Mouse (Mus musculus) hindbrain, embryonic 12.5 days (tissue): ENCODE measurements around the gene Padi4. TPM values are rescaled to one million over a fixed set of nuclear protein-coding genes. Genes with fewer than 3 reads are reported as not detected.

ENCODE experiments used
- ATAC-seq: fragments of 200-750 bp; cut with Nextera tagmentation; 2 replicates; pipeline ENCODE4 v1.8.0; 2017; ENCODE audit warnings: moderate TSS enrichment; ENCODE audit not compliant: low FRiP score
- H3K27ac ChIP-seq: fragments of 300-500 bp; sonication (generic); 2 replicates; pipeline ENCODE4 v1.5.1; 2016; ENCODE audit warnings: mild to moderate bottlenecking
- H3K27me3 ChIP-seq: fragments of 300-500 bp; sonication (generic); 2 replicates; pipeline ENCODE4 v1.6.1; 2016; ENCODE audit warnings: mild to moderate bottlenecking
- H3K36me3 ChIP-seq: fragments of 300-500 bp; sonication (generic); 2 replicates; pipeline ENCODE4 v1.6.1; 2016; ENCODE audit warnings: mild to moderate bottlenecking
- H3K4me1 ChIP-seq: fragments of 300-500 bp; sonication (generic); 2 replicates; pipeline ENCODE4 v1.6.1; 2016
- H3K4me2 ChIP-seq: fragments of 300-500 bp; sonication (generic); replicated peaks from 2 replicates; pipeline ENCODE4 v1.6.1; 2016; ENCODE audit warnings: mild to moderate bottlenecking
- H3K4me3 ChIP-seq: fragments of 300-500 bp; sonication (generic); 2 replicates; pipeline ENCODE4 v1.5.1; 2016; ENCODE audit warnings: mild to moderate bottlenecking
- H3K9ac ChIP-seq: fragments of 300-500 bp; sonication (generic); 2 replicates; pipeline ENCODE4 v1.6.1; 2016; ENCODE audit warnings: mild to moderate bottlenecking, moderate library complexity
- H3K9me3 ChIP-seq: fragments of 300-500 bp; sonication (generic); replicated peaks from 2 replicates; pipeline ENCODE4 v1.6.1; 2016; ENCODE audit warnings: mild to moderate bottlenecking
- WGBS: fragments of 180-500 bp; shearing (Covaris S2); methylation state at CpG from one replicate; pipeline ENCODE4 v1.1.7; 2016; 5-methylcytosine and 5-hydroxymethylcytosine counted together
- polyA plus RNA-seq: library from polyadenylated mRNA; unstranded; fragments of >200 nt; fragmentation: Nextera tagmentation; extraction: Ambion mirVana; gene quantifications from 2 replicates; pipeline ENCODE4 v1.2.1, GENCODE M21; 2016

The Padi4 gene
- polyA plus RNA-seq, 1 experiment from 2014 or later = 0.31 TPM

DNA sequence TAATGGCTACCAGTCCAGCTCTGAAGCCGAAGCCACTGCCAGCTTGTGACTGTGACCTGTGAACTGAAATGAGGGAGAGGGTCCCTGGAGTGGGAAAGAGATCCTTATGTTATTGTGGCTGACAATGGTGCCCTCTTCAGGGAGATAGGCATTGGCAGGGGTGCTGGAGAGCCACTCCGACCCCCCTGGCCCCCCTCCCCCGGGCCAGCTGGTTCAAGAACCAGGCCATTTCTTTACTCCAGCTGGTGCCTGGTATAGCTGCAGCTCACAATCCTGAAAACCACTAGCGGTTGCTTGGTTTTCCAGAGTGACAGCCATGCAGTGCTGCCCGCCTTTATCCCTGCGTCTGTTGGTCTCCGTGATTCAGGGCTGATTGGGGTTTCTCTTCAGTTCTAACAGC is 64.9 kb downstream of the Padi4 start:
- Histone ChIP-seq H3K9me3 (no peaks in the 10 kb centered on the region), H3K27ac (peak overlapping the region; percentile 44; the same call in 1 of the 2 replicates), H3K36me3 (peaks cover 83% of the 10 kb centered on the region), H3K9ac (no peak overlapping the region), H3K4me3 (no peak overlapping the region), H3K27me3 (no peaks in the 10 kb centered on the region), H3K4me2 (no peak overlapping the region), H3K4me1 (peaks cover 45% of the 10 kb centered on the region)
- WGBS = 75% methylated on average over 7 of the region's 7 CpGs
- no peak for ATAC-seq

DNA sequence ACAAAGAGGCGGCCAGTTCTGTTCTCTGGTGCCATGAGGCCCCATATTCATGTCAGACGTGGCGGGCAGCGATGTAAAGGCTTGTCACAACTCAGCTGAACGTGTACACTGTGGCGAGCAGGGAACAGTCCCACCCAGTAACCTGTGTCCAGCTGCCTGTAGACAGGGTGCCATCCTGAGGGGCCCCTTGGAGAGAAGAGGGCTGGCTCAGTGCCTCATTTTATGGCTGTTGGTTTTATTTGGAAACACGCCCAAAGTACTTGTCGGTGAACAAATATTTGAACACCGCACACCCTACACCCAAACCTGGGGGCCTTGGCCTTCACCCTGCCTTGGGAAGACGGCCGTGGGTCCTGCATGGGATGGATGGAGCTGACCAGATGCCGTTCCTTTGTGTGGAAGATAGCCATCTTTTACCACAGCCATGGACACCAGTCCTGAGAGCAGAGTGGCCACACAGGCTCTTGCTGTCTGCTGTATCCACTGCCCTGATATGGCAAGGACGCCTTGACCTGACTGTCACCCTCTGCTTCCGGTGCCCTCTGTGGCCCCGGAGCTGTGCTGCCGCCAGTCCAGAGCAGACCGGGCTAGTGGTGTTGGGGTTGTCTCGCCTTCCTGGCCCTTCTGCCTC is 65.6 kb downstream of the Padi4 start:
- Histone ChIP-seq H3K4me1 (peaks cover 45% of the 10 kb centered on the region), H3K27ac (peak overlapping the region; percentile 44; the same call in 1 of the 2 replicates), H3K27me3 (no peaks in the 10 kb centered on the region), H3K9me3 (no peaks in the 10 kb centered on the region), H3K4me2 (no peak overlapping the region), H3K4me3 (no peak overlapping the region), H3K36me3 (peaks cover 80% of the 10 kb centered on the region), H3K9ac (no peak overlapping the region)
- WGBS = 88% methylated on average over 18 of the region's 18 CpGs
- no peak for ATAC-seq

DNA sequence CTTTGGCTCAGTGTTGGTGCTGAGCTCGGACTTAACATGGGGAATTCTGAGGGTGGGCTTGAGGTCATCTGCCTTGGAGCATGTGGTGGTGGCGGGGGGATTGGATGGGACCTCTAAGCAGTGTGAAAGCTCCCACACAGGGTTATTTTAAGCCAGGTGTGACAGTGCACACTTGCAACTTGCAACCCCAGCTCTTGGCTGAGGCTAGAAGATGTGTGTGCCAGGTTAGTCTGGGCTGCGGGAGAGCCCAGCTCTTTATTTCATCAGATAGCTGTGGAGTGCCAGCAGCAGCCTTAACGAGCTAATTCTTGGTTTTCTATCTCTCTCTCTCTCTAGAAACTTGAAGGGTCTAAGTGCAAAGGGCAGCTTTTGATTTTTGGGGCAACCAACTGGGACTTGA is 66.4 kb downstream of the Padi4 start:
- no peak overlapping the region for H3K27ac ChIP-seq
- H3K4me2 ChIP-seq = no peak overlapping the region
- 90% methylated on average over 4 of the region's 4 CpGs for WGBS
- H3K4me1 ChIP-seq = peaks cover 42% of the 10 kb centered on the region
- H3K27me3 ChIP-seq = no peaks in the 10 kb centered on the region
- H3K9ac ChIP-seq = no peak overlapping the region
- no peak for ATAC-seq
- H3K9me3 ChIP-seq = no peaks in the 10 kb centered on the region
- no peak overlapping the region for H3K4me3 ChIP-seq
- H3K36me3 ChIP-seq = peaks cover 72% of the 10 kb centered on the region

DNA sequence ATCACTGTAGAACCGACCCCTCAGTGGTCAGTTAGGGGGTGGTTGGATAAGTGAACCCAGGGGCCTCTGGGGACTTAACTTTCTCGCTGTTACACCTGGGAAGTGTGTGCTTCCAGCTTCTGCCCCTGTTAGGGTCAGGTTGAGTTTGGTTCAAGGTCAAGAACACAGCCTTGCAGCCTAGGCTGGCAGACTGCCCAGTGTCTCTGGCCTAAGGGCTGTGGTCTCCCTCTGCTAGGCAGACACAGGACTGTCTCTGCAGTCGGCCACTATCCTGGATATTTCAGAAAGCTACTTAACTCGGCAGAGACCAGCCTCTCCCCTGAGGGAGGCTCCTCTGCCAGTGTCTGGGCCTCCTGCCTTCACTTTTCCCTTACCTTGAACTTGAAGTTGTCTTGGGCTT is 69.9 kb downstream of the Padi4 start:
- Histone ChIP-seq H3K9me3 (no peaks in the 10 kb centered on the region), H3K4me2 (peak overlapping the region; percentile 60), H3K9ac (peak overlapping the region; percentile 96), H3K36me3 (peaks cover 39% of the 10 kb centered on the region), H3K4me3 (peak overlapping the region; percentile 82), H3K27me3 (peaks cover 16% of the 10 kb centered on the region), H3K4me1 (peaks cover 48% of the 10 kb centered on the region), H3K27ac (peak overlapping the region; percentile 98)
- WGBS = 31% methylated on average over 4 of the region's 4 CpGs
- ATAC-seq = no peak

DNA sequence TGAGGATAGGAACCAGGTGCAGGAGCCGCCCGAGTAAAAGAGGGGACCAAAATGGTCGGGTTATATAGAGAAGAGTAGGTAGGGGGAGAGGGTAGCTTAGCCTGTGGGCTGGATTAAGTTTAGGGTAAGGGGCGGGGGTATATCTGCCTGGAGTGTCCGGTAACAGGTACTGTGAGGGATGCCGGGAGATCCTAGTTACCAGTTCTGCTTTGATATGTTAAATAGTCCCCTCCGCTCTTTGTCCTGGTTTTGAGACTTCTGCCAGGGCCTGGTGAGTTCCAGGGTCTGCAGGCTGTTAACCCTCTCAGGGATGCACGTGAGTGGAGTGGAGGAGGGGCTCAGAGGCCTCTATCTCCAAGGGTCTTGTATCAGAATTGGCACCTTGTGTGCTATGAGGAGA is 70.4 kb downstream of the Padi4 start:
- peak overlapping the region; percentile 82 for H3K4me3 ChIP-seq
- H3K9ac ChIP-seq = peak overlapping the region; percentile 96
- 5% methylated on average over 8 of the region's 8 CpGs for WGBS
- peaks cover 21% of the 10 kb centered on the region for H3K27me3 ChIP-seq
- no peak for ATAC-seq
- peak overlapping the region; percentile 60 for H3K4me2 ChIP-seq
- H3K4me1 ChIP-seq = peaks cover 45% of the 10 kb centered on the region
- H3K36me3 ChIP-seq = peaks cover 34% of the 10 kb centered on the region
- H3K9me3 ChIP-seq = no peaks in the 10 kb centered on the region
- H3K27ac ChIP-seq = peak overlapping the region; percentile 98

DNA sequence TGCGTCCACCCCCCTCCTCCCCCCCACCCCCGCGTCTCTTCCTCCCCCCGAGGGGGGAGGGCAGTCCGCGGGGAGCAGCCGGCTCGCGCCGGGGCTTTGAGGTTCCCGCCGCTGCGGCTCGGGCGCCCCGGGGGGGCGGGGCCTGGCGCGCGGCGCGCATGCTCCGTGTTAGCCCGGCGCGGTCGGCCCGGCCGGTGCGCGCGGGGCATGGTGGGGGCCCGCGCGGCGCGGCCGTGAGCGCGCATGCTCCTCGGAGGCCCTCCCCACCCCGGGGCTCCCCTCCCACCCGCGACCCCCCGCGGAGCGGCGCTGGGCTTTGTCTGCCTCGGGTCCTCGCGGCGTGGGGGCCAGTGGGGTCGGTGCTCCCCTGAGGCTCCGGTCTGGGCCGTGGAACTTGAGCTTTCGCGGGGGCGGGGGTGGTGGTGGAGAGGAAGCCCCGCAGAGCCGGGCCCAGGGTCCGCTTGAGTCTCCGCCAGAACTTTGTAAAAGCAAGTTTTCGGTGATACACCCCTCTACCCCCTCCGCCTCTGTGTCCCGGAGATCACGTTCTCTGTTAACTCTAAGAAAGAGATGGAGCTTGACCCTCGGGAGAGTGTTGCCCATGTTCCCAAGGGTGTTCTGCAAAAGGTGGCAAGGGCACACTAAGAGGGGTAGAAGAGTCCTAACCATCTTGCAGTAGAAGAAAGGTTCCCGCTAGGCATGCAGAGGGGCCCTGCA is 71.3 kb downstream of the Padi4 start:
- peaks cover 28% of the 10 kb centered on the region for H3K27me3 ChIP-seq
- 1% methylated on average over 32 of the region's 68 CpGs for WGBS
- peak; percentile 84 for ATAC-seq
- peaks cover 43% of the 10 kb centered on the region for H3K4me1 ChIP-seq
- peak overlapping the region; percentile 96 for H3K9ac ChIP-seq
- H3K36me3 ChIP-seq = peaks cover 26% of the 10 kb centered on the region
- H3K4me3 ChIP-seq = peak overlapping the region; percentile 82
- H3K27ac ChIP-seq = peak overlapping the region; percentile 98
- peak overlapping the region; percentile 60 for H3K4me2 ChIP-seq
- H3K9me3 ChIP-seq = no peaks in the 10 kb centered on the region

DNA sequence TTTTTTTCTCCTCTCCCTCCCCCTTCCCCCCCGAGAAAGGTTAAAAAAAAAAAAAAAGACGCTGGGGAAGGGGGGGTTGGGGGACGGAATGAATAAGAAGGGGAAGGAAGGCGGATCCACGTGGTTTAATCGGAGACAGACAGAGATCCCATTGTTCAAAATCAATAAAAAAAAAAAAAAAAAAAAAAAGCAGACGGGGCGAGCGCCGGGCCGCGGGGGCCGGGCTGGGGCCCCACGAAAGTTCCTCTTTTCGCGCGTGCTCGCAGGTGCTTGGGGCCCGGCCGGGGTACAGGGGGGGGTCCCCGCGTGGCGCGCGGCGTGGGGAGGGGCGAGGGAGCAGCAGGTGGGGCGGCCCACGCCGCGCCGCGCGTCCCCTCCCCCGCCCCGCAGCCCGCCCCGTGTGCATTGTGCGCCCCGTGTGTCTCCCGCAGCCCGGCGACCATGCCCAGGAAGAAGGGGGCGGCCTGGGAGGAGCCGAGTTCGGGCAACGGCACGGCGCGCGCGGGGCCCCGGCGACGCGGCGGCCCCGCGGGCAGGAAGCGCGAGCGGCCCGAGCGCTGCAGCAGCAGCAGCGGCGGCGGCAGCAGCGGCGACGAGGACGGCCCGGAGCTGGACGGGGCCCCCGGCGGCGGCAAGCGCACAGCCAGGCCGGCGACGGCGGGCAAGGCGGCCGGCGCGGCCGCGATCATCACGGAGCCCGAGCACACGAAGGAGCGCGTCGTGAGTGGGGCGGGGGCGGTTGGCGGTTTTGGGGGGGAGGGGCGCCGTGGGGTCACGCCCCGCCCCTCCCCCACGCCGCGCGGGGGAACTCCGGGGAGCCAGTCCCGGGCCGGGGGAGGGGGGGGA is 72.1 kb downstream of the Padi4 start:
- peak overlapping the region; percentile 98 for H3K27ac ChIP-seq
- H3K9me3 ChIP-seq = no peaks in the 10 kb centered on the region
- peak overlapping the region; percentile 82 for H3K4me3 ChIP-seq
- peak; percentile 12; the same call in 1 of the 2 replicates for ATAC-seq
- peak overlapping the region; percentile 96 for H3K9ac ChIP-seq
- WGBS = under 1% methylated on average over 49 of the region's 107 CpGs
- H3K4me1 ChIP-seq = peaks cover 37% of the 10 kb centered on the region
- peaks cover 20% of the 10 kb centered on the region for H3K36me3 ChIP-seq
- peak overlapping the region; percentile 60 for H3K4me2 ChIP-seq
- H3K27me3 ChIP-seq = peaks cover 30% of the 10 kb centered on the region

DNA sequence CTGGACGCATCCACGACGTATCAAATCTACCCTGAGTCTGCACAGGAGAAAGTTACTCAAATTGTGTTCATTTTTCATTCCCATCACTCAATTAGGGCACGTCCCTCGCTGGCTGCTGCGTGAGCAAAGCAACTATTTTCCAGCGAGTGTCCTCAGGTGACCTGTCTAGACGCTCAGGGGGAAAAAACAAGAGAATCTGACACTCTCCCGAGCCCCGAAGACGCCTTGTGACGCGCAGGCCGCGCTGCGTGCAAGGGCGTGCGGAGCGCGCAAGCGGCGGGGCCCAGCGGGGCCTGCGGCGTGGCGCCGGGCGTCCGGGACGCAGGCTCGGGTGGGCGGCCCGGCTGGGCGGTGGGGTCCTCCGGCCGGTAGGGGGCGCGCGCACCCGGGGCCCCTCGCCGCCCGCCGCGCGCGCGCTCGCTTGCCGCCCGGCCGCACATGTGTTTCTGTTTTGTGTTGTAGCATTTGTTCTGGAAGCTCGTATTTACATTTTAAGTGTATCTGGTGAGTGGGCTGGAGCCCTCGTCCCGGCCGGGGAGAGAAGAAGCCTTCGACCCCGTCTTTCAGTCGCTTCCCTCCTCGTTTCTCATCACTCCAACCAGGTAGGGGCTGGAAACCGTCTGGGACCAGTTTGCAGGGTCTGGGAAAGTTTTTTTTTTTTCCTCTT is 72.9 kb downstream of the Padi4 start:
- peak overlapping the region; percentile 82 for H3K4me3 ChIP-seq
- H3K4me2 ChIP-seq = peak overlapping the region; percentile 60

DNA sequence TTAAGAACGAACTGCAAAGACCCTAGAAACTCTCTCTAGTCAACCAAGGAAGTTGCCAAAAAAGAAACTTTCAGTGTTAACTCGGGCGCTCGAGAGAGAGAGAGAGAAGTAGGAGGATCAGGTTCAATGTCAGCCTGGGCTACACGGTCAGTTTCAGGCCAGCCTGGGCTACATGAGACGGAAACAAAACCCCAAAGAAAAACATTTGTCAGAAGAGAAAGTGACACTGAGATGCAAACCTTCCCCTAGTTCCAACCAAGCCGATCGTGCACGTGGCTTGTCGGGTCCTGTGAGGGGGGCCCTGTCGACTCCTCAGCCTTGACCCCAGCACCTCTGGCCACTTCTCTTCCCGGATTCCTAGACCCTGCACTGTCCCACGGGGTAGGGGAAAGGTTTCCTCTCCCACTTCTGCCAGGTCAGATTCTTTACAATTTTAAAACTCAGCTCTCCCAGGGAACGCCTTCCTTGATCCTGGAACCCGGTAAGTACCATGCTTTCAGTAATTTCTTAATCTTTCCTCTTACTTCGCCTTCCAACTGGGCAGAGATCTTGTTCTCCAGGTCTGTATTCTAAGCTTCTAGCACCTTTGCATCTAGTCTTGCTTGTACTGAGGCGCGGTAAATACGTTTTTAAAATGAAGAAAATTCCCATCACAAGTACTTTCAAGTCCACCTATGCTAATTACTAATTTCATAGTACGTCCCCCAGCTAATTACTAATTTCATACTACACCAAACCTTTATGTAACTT is 73.6 kb downstream of the Padi4 start, which contains the start of gene Rcc2:
Gene Rcc2 (plus strand): TSS at position 273 of the 750 bp plus-strand sequence.
- H3K9me3 ChIP-seq = no peaks in the 10 kb centered on the region
- H3K27ac ChIP-seq = peak within 1 kb of the TSS; percentile 98

More for the DNA sequence above, 72.9 kb downstream of the Padi4 start:
- peaks cover 34% of the 10 kb centered on the region for H3K4me1 ChIP-seq
- H3K27me3 ChIP-seq = peaks cover 30% of the 10 kb centered on the region
- peak; percentile 60; the same call in 1 of the 2 replicates for ATAC-seq
- peak overlapping the region; percentile 96 for H3K9ac ChIP-seq
- H3K9me3 ChIP-seq = no peaks in the 10 kb centered on the region
- under 1% methylated on average over 61 of the region's 61 CpGs for WGBS
- peaks cover 14% of the 10 kb centered on the region for H3K36me3 ChIP-seq
- peak overlapping the region; percentile 98 for H3K27ac ChIP-seq

DNA sequence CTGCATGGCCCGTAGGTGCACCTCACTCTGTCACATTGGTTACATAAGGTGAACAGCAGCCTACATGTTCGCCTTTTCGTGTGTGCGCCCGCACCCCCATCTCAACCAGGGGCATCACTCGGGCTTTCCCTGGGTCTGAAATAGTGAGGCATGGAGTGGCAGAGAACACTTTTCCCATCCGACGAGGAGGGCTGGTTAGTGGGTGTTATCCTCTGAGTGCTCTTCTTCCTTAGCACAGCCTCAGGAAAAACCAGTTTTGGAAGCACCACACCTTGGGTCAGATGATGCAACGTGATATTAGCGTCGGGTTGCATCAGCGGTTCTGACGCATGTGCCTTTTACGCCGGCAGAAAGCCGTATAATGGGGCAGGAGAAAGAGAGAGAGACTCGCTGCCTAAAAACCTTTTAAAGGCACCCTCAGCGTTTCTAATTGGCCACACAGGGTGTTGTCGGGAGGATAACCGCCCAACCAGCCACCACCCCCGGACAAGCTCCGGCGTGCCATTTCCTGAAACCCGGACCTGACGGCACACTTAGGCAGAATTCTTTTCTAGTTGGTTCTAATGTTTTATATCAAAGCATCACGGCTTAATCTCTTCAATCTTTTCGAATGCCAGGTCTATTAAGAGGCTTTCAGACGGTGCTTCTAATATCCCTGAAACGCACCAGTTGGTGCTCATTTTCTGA is 74.5 kb downstream of the Padi4 start:
- Histone ChIP-seq H3K36me3 (peaks cover 5% of the 10 kb centered on the region; the same call in 1 of the 2 replicates), H3K4me3 (peak overlapping the region; percentile 24), H3K4me1 (peaks cover 31% of the 10 kb centered on the region), H3K9ac (no peak overlapping the region), H3K27me3 (peaks cover 30% of the 10 kb centered on the region), H3K9me3 (no peaks in the 10 kb centered on the region), H3K4me2 (peak overlapping the region; percentile 60), H3K27ac (no peak overlapping the region)
- no peak for ATAC-seq
- 7% methylated on average over 29 of the region's 29 CpGs for WGBS

More for the DNA sequence above, 73.6 kb downstream of the Padi4 start, which contains the start of gene Rcc2:
- Histone ChIP-seq H3K4me3 (peak within 1 kb of the TSS; percentile 82), H3K4me2 (peak within 1 kb of the TSS; percentile 60), H3K4me1 (peaks cover 34% of the 10 kb centered on the region), H3K9ac (peak within 1 kb of the TSS; percentile 96), H3K27me3 (peaks cover 30% of the 10 kb centered on the region), H3K36me3 (peaks cover 6% of the 10 kb centered on the region)
- WGBS = 6% methylated on average over 20 of the region's 20 CpGs
- ATAC-seq = no peak
